Comparison of ENCODE assay signal across 8 mouse cellular contexts in genomic region chr11:71439871-71440270, GRCm38 (mm10).
DNase-seq lines count a peak whose midpoint lies in the region; ATAC-seq and TF ChIP-seq lines count a peak whose summit lies in the region.
"Had no signal": no experiment of that assay in that cellular context is flagged by ENCODE, and none has a peak within 500 bp of the region (broad histone marks: within the 10 kb centered on the region; RNA-seq: fewer than 3 reads in every experiment).

No protein-coding gene starts in this region.

- ATAC-seq in hindbrain, embryonic 11.5 days (ENCODE audit: low FRiP score): peak; percentile 84
- ATAC-seq in limb, embryonic 12.5 days (ENCODE audit: insufficient number of reproducible peaks, insufficient read depth, low FRiP score, low TSS enrichment, low read depth): no peak
- ATAC-seq in activated CD4-positive, CD25-positive, alpha-beta regulatory T cell, adult 4 months: no peak

- no peak for TF ChIP-seq CTCF in cortical plate, adult 2 months (IDR thresholded peaks at IDR 0.05; ENCODE audit: extremely low read depth, insufficient read depth, low read length)

- WGBS in hindbrain, embryonic 11.5 days: 2% methylated on average over 17 of the region's 17 CpGs
- 2% methylated on average over 17 of the region's 17 CpGs for WGBS in limb, embryonic 12.5 days

- H3K27me3 ChIP-seq in hindbrain, embryonic 11.5 days (ENCODE audit: control insufficient read depth, insufficient read depth, low read length): no peaks in the 10 kb centered on the region
- 0 out of 2 replicates have a peak, but pooled peaks cover 10% of the 10 kb centered on the region for H3K27me3 ChIP-seq in limb, embryonic 12.5 days

- H3K9me3 ChIP-seq in hindbrain, embryonic 11.5 days (ENCODE audit: control insufficient read depth, low read length): no peaks in the 10 kb centered on the region
- H3K9me3 ChIP-seq in limb, embryonic 12.5 days: no peaks in the 10 kb centered on the region
- H3K9me3 ChIP-seq: liver, embryonic 15.5 days had no signal

- H3K27ac ChIP-seq in cortical plate, adult 2 months (ENCODE audit: insufficient read depth, low read length): peak overlapping the region; percentile 17
- peak overlapping the region; percentile 68 for H3K27ac ChIP-seq in hindbrain, embryonic 11.5 days (ENCODE audit: low read depth, low read length)
- H3K27ac ChIP-seq in limb, embryonic 12.5 days: no peak overlapping the region
- H3K27ac ChIP-seq: liver, embryonic 15.5 days had no signal

- no peak for TF ChIP-seq POLR2A in cortical plate, adult 2 months (IDR thresholded peaks at IDR 0.05; ENCODE audit: extremely low read depth, insufficient read depth, low read length)

- peak; percentile 19 for DNase-seq in R1 (ENCODE audit: low read depth, low spot score)
- peak; percentile 64 for DNase-seq in hindbrain, embryonic 11.5 days (ENCODE audit: low spot score)
- peak; percentile 47 to 56 for DNase-seq in right cerebral cortex, postnatal 36 days (ENCODE audit: low spot score in 2 of 2)
- DNase-seq in lung, postnatal 25 days (ENCODE audit: low spot score): no peak

- peaks cover 13% of the 10 kb centered on the region for H3K4me1 ChIP-seq in cortical plate, adult 2 months (ENCODE audit: control insufficient read depth, insufficient read depth, low read length)
- peaks cover 2% of the 10 kb centered on the region for H3K4me1 ChIP-seq in hindbrain, embryonic 11.5 days (replicated peaks; ENCODE audit: control insufficient read depth, insufficient read depth, low read length)
- peaks cover 12% of the 10 kb centered on the region for H3K4me1 ChIP-seq in limb, embryonic 12.5 days (replicated peaks)
- H3K4me1 ChIP-seq: liver, embryonic 15.5 days had no signal

- H3K9ac ChIP-seq in hindbrain, embryonic 11.5 days (ENCODE audit: low read depth, low read length): no peak overlapping the region; the same call in 1 of the 2 replicates
- H3K9ac ChIP-seq in limb, embryonic 12.5 days (replicated peaks): peak overlapping the region; percentile 35; the same call in 1 of the 2 replicates
- H3K9ac ChIP-seq: liver, embryonic 15.5 days had no signal

- peak overlapping the region; percentile 31 for H3K4me2 ChIP-seq in hindbrain, embryonic 11.5 days (replicated peaks; ENCODE audit: low read depth, low read length)
- peak overlapping the region; percentile 53 for H3K4me2 ChIP-seq in limb, embryonic 12.5 days
- H3K4me2 ChIP-seq: liver, embryonic 15.5 days had no signal

- H3K36me3 ChIP-seq in hindbrain, embryonic 11.5 days (ENCODE audit: control insufficient read depth, insufficient read depth, low read length): no peaks in the 10 kb centered on the region
- H3K36me3 ChIP-seq in limb, embryonic 12.5 days: no peaks in the 10 kb centered on the region
- H3K36me3 ChIP-seq: liver, embryonic 15.5 days had no signal

- no peak overlapping the region for H3K4me3 ChIP-seq in cortical plate, adult 2 months (ENCODE audit: insufficient read depth, low read length)
- H3K4me3 ChIP-seq in hindbrain, embryonic 11.5 days (ENCODE audit: low read depth, low read length): no peak overlapping the region
- peak overlapping the region; percentile 20 for H3K4me3 ChIP-seq in limb, embryonic 12.5 days (replicated peaks)
- H3K4me3 ChIP-seq: liver, embryonic 15.5 days had no signal
